Mouse (Mus musculus) intestine, postnatal 0 days (tissue): ENCODE results near the gene Hdac11. TPM values are rescaled to one million over a fixed set of nuclear protein-coding genes. Genes with fewer than 3 reads are reported as not detected.

Experiments
- ATAC-seq: fragments of 200-750 bp; cut with Nextera tagmentation; 2 replicates; pipeline ENCODE4 v1.8.0; 2017; ENCODE audit warnings: mild to moderate bottlenecking, moderate TSS enrichment, moderate library complexity
- H3K27ac ChIP-seq: fragments of 300-500 bp; sonication (generic); 2 replicates; pipeline ENCODE4 v1.5.1; 2014; ENCODE audit warnings: mild to moderate bottlenecking, low read depth, low read length, moderate library complexity
- H3K27me3 ChIP-seq: fragments of 300-500 bp; sonication (generic); replicated peaks from 2 replicates; pipeline ENCODE4 v1.6.1; 2014; ENCODE audit warnings: low read length, mixed read lengths; ENCODE audit not compliant: control insufficient read depth, insufficient read depth
- H3K36me3 ChIP-seq: fragments of 300-500 bp; sonication (generic); 2 replicates; pipeline ENCODE4 v1.6.1; 2014; ENCODE audit warnings: mild to moderate bottlenecking, moderate library complexity; ENCODE audit not compliant: control insufficient read depth, insufficient read depth
- H3K4me1 ChIP-seq: fragments of 300-500 bp; sonication (generic); replicated peaks from 2 replicates; pipeline ENCODE4 v1.6.1; 2014; ENCODE audit warnings: antibody characterized with exemption, low read length, mixed read lengths; ENCODE audit not compliant: control insufficient read depth, insufficient read depth
- H3K4me2 ChIP-seq: fragments of 300-500 bp; sonication (generic); replicated peaks from 2 replicates; pipeline ENCODE4 v1.6.1; 2014; ENCODE audit warnings: low read depth, mild to moderate bottlenecking, moderate library complexity
- H3K4me3 ChIP-seq: fragments of 300-500 bp; sonication (generic); 2 replicates; pipeline ENCODE4 v1.5.1; 2014; ENCODE audit warnings: low read depth, low read length
- H3K9ac ChIP-seq: fragments of 300-500 bp; sonication (generic); 2 replicates; pipeline ENCODE4 v1.6.1; 2014; ENCODE audit warnings: mild to moderate bottlenecking, low read depth, low read length
- H3K9me3 ChIP-seq: fragments of 300-500 bp; sonication (generic); 2 replicates; pipeline ENCODE4 v1.6.1; 2016; ENCODE audit warnings: mixed run types; ENCODE audit not compliant: control insufficient read depth
- CTCF ChIP-seq: sonication (generic); IDR thresholded peaks from 2 replicates; pipeline ENCODE4 v1.5.1; 2016; ENCODE audit warnings: low read depth, mild to moderate bottlenecking, control low read depth, antibody characterized with exemption, moderate library complexity
- WGBS: fragments of 180-500 bp; shearing (Covaris S2); extraction: QIAGEN DNeasy Blood & Tissue Kit; methylation state at CpG from one replicate; pipeline ENCODE4 v1.1.7; 2014; 5-methylcytosine and 5-hydroxymethylcytosine counted together
- polyA plus RNA-seq: library from polyadenylated mRNA; unstranded; fragments of >200 nt; fragmentation: Nextera tagmentation; extraction: Ambion mirVana; gene quantifications from 2 replicates; pipeline ENCODE4 v1.2.1, GENCODE M21; 2015

The Hdac11 gene
- polyA plus RNA-seq, 1 experiment from 2014 or later = 4.8 TPM

- Histone ChIP-seq H3K4me3 (no peak overlapping the region), H3K9ac (no peak overlapping the region), H3K27ac (no peak overlapping the region), H3K4me2 (no peak overlapping the region), H3K36me3 (peaks cover 26% of the 10 kb centered on the region), H3K4me1 (no peaks in the 10 kb centered on the region), H3K9me3 (no peaks in the 10 kb centered on the region), H3K27me3 (no peaks in the 10 kb centered on the region)
- ATAC-seq = no peak
- 71% methylated on average over 3 of the region's 3 CpGs for WGBS
- TF ChIP-seq CTCF = no peak
Observed at GRCm38 (mm10) chr6:91171396-91171895, 15.0 kb downstream of the Hdac11 start.

- Histone ChIP-seq H3K4me1 (no peaks in the 10 kb centered on the region), H3K36me3 (peaks cover 26% of the 10 kb centered on the region), H3K4me3 (no peak overlapping the region), H3K4me2 (no peak overlapping the region), H3K9ac (no peak overlapping the region), H3K27ac (no peak overlapping the region), H3K27me3 (no peaks in the 10 kb centered on the region), H3K9me3 (no peaks in the 10 kb centered on the region)
- WGBS = 64% methylated on average over 2 of the region's 2 CpGs
- TF ChIP-seq CTCF = no peak
- ATAC-seq = no peak
Observed at GRCm38 (mm10) chr6:91172381-91172780, 15.9 kb downstream of the Hdac11 start.

GRCm38 (mm10) chr6:91173221-91173880 is 16.9 kb downstream of the Hdac11 start:
- Histone ChIP-seq H3K36me3 (peaks cover 26% of the 10 kb centered on the region), H3K4me3 (no peak overlapping the region), H3K4me2 (no peak overlapping the region), H3K9me3 (no peaks in the 10 kb centered on the region), H3K4me1 (no peaks in the 10 kb centered on the region), H3K27me3 (no peaks in the 10 kb centered on the region), H3K9ac (no peak overlapping the region), H3K27ac (no peak overlapping the region)
- ATAC-seq = no peak
- peak; percentile 78 for TF ChIP-seq CTCF
- WGBS = 44% methylated on average over 7 of the region's 7 CpGs

- 78% methylated on average over 3 of the region's 3 CpGs for WGBS
- Histone ChIP-seq H3K27ac (no peak overlapping the region), H3K9ac (no peak overlapping the region), H3K4me3 (no peak overlapping the region), H3K9me3 (no peaks in the 10 kb centered on the region), H3K4me1 (no peaks in the 10 kb centered on the region), H3K36me3 (peaks cover 20% of the 10 kb centered on the region), H3K4me2 (no peak overlapping the region), H3K27me3 (no peaks in the 10 kb centered on the region)
- no peak for TF ChIP-seq CTCF
- ATAC-seq = no peak
Observed at GRCm38 (mm10) chr6:91174211-91174610, 17.7 kb downstream of the Hdac11 start.

- TF ChIP-seq CTCF = no peak
- no peak for ATAC-seq
- no peaks in the 10 kb centered on the region for H3K9me3 ChIP-seq
Observed at GRCm38 (mm10) chr6:91180767-91181171, 24.3 kb downstream of the Hdac11 start.

GRCm38 (mm10) chr6:91181320-91181719 is 24.9 kb downstream of the Hdac11 start:
- Histone ChIP-seq H3K36me3 (no peaks in the 10 kb centered on the region), H3K27me3 (no peaks in the 10 kb centered on the region), H3K27ac (no peak overlapping the region), H3K9ac (no peak overlapping the region), H3K4me3 (no peak overlapping the region), H3K9me3 (no peaks in the 10 kb centered on the region), H3K4me1 (no peaks in the 10 kb centered on the region), H3K4me2 (no peak overlapping the region)
- ATAC-seq = no peak
- WGBS = 74% methylated on average over 2 of the region's 2 CpGs
- no peak for TF ChIP-seq CTCF

More at GRCm38 (mm10) chr6:91180767-91181171, 24.3 kb downstream of the Hdac11 start:
- no peaks in the 10 kb centered on the region for H3K27me3 ChIP-seq
- no peaks in the 10 kb centered on the region for H3K36me3 ChIP-seq
- no peak overlapping the region for H3K9ac ChIP-seq
- WGBS = 53% methylated on average over 9 of the region's 9 CpGs
- H3K4me2 ChIP-seq = no peak overlapping the region
- no peak overlapping the region for H3K4me3 ChIP-seq
- H3K27ac ChIP-seq = no peak overlapping the region
- H3K4me1 ChIP-seq = no peaks in the 10 kb centered on the region

GRCm38 (mm10) chr6:91182075-91182490 is 25.6 kb downstream of the Hdac11 start:
- no peak overlapping the region for H3K9ac ChIP-seq
- H3K27me3 ChIP-seq = no peaks in the 10 kb centered on the region
- no peak overlapping the region for H3K27ac ChIP-seq
- no peak overlapping the region for H3K4me3 ChIP-seq
- no peak for ATAC-seq
- 48% methylated on average over 4 of the region's 4 CpGs for WGBS
- H3K4me1 ChIP-seq = no peaks in the 10 kb centered on the region
- H3K9me3 ChIP-seq = no peaks in the 10 kb centered on the region
- H3K36me3 ChIP-seq = no peaks in the 10 kb centered on the region
- TF ChIP-seq CTCF = no peak
- H3K4me2 ChIP-seq = no peak overlapping the region
